Mouse (Mus musculus) megakaryocyte, embryonic 14.5 days (primary cell): ENCODE results near the gene Stk32c.

Experiments used
- FLI1 ChIP-seq: IDR thresholded peaks from 2 replicates; pipeline ENCODE4 v1.6.1; 2012; ENCODE audit warnings: low read length, inconsistent platforms, mixed read lengths
- GATA1 ChIP-seq: IDR thresholded peaks from 3 replicates; pipeline ENCODE4 v1.6.1; 2012; ENCODE audit warnings: mixed read lengths, low read length, inconsistent platforms, borderline replicate concordance

- TF ChIP-seq GATA1 (no peak), FLI1 (no peak)
Measured at GRCm38 (mm10) chr7:139164410-139164809, 48.7 kb downstream of the Stk32c start.
